Mouse (Mus musculus) left cerebral cortex, adult 2 months (tissue): ENCODE results near the gene Nsmce3. TPM values are rescaled to one million over a fixed set of nuclear protein-coding genes. Genes with fewer than 3 reads are reported as not detected.

Experiments
- DNase-seq, 2 experiments: peaks; one replicate each; pipeline ENCODE4 v3.0.0; 2021 to 2022; ENCODE audit warnings: low spot score in 2 of 2, mixed read lengths in 1 of 2; ENCODE audit errors: extremely low spot score in 1 of 2
- H3K27ac ChIP-seq: fragments of 200-600 bp; 2 replicates; pipeline ENCODE4 v1.8.1; 2022
- H3K4me3 ChIP-seq: fragments of 200-600 bp; 2 replicates; pipeline ENCODE4 v1.8.1; 2022
- CTCF ChIP-seq: fragments of 200-600 bp; IDR thresholded peaks from 2 replicates; pipeline ENCODE4 v1.8.1; 2022; ENCODE audit warnings: antibody characterized with exemption, mild to moderate bottlenecking, moderate library complexity
- intact Hi-C: fragments of 180-260 bp; cut with DNase I; formaldehyde crosslinking; loops from one replicate; pipeline ENCODE4 v1.15.1; 2025
- total RNA-seq, 2 experiments: library from RNA; stranded (reverse); gene quantifications; 2 replicates each; pipeline ENCODE4 v1.2.3; 2021

Gene Nsmce3
- total RNA-seq, 2 experiments from 2014 or later: 12.2 to 13.1 TPM

DNA sequence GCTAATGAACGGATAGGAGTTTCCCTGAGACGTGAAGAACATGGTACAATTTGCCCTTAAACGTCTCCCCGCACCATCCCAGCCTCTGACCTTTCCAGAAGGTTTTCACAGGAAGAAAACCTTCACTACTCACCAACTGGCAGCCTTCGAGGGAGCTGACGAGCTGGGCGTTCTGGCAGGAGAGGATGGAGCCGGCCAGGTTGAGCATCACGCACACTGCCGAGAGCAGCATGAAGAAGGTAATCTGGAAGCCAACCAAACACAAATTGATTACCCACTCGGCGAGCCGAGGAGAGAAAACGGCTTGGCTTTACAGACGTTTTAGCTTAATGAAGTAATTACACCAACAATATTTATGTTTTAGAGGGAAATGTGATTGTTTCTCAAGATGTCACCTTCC is 16.8 kb downstream of the Nsmce3 start:
- intact Hi-C loops: no loop called here
- Histone ChIP-seq H3K4me3 (peak overlapping the region; percentile 42), H3K27ac (peak overlapping the region; percentile 59; the same call in 1 of the 2 replicates)
- DNase-seq: no peak
- TF ChIP-seq CTCF: no peak

DNA sequence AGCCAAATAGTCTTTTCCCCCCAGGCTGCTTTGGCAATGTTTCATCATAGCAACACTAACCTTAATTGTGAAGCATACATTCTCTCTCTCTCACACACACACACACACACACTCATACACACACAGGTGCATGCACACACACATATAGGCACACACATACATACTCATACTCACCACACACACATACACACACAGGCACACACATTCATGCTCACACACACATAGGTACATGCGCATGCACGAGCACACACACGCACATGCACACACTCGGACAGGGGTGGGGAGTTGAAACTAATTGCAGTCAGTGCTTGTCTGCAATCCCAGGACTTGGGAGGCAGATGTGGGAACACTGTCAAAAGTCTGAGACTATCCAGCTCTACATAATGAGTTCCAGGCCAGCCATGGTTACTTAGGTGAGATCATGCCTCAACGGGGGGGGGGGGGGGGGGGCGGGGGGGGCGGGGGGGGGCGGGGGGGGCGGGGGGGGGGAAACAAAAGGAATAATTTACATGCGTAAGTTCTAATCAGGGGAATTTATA is 17.3 kb downstream of the Nsmce3 start:
- TF ChIP-seq CTCF: no peak
- no peak overlapping the region for H3K4me3 ChIP-seq
- H3K27ac ChIP-seq: no peak overlapping the region
- DNase-seq: no peak
- intact Hi-C loops: no loop called here

DNA sequence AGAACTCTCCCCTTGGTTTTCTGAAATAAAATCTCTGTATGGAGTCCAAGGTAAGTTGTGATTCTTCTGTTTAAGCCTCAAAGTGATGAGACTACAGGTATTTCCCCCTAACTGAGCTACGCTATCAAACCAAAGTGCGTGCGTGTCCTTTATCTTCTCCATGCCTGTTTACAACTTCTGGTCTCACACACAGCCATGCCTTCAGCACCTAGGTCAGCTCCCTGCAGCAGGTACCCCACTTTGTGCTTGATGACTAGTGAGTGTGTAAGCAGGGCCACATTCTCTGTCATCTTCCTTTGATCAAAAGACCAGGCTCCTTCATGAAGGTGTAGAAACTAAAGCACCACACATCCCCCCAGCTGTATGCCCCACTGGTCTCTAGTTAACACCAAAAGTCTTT is 22.0 kb downstream of the Nsmce3 start:
- no peak for DNase-seq
- no peak for TF ChIP-seq CTCF
- intact Hi-C loops: no loop called here
- H3K4me3 ChIP-seq: no peak overlapping the region
- H3K27ac ChIP-seq: no peak overlapping the region

DNA sequence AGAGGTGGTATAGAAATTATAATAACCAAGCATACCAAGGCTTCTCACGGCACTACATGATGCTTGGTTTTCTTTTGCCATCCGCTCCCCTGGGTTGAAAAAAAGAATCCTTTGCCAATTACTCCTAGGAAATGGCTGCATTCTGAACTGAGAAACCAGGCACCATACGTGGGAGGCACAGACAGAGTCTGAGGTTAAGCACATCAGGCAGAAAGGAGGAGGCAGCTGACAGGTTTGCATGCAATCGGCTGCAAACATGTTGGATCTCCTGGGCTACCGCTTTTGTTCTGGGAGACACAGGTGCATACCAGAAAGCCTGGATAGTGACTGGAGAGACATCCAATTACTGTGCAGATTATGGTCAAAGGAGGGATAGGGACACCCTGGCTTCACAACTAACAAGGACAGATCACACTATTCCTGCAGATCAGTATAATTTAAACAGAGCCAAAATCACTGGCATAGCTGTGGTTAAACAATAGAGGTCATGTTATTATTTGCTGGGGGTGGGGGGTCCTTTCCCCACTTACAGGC is 25.4 kb downstream of the Nsmce3 start:
- no peak overlapping the region for H3K27ac ChIP-seq
- no peak for TF ChIP-seq CTCF
- no peak overlapping the region for H3K4me3 ChIP-seq
- intact Hi-C loops: no loop called here
- DNase-seq: no peak

DNA sequence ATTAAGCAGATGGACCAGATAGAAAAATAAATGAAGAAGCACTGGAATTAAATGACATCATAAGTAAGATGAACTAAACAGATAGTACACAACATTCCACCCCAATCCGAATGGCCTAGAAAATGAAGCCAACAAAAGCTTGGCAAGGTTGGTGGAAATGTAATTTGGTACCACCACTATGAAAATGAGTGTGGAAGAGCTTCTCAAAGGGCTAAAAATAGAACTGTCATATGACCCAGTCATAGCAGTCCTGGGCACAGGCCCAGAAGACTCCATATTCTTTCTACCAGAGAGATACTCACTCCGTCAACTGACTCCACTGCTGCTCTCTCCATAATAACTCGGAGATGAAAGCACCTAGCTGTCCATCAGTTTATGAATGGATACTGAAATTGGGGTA is 26.7 kb downstream of the Nsmce3 start:
- no peak for TF ChIP-seq CTCF
- Histone ChIP-seq H3K27ac (no peak overlapping the region), H3K4me3 (no peak overlapping the region)
- intact Hi-C loops: no loop called here
- no peak for DNase-seq

DNA sequence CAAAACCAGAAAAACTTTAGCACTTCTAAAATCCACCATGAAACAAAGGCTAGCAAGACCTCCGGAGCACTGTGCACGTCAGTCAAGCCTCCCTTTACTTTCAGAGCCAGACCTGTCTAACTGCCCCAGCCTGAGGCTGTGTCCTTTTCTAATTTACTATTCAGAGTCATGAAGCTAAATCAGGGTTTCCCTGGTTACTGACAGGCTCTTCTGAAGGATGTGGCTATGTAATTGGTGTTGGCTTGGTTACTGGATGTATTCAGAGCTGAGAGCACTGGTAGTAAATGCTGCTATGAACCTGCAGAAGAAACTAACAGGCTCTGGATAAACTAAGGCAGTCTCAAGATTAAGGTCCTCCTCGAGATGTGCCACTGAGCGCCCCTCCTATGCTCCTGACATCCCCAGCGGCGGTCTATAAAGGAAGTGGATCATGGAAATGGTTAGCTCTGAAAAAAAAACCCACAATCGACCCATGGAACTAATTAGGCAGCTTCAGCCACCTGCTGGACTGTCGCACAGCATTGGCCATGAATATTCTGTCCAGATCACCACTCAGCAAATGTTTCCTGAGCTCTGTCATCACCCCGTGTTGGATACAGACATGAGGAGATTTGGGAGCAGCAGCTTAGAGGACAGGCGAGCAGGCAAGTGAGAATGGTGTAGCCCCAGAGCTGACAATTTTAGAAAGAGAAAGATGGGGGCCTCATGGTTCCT is 31.7 kb downstream of the Nsmce3 start:
- peak overlapping the region; percentile 50 for H3K27ac ChIP-seq

DNA sequence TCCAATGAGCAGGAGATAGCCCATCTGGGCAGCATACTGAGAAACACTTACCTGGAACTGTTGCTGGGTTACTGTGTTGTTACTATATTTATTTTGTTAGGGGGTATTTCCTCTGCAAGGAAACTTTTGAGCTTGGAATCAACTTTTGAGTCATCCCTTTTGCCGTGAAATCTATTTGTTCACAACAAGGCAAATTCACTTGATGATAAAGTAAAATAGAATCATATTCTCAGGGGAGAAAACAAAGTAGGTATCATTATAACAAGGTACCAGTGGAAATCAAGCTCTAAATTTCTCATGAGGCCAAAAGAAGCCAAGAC is 32.3 kb downstream of the Nsmce3 start:
- no peak overlapping the region for H3K4me3 ChIP-seq
- intact Hi-C loops: loop anchor here (2.0 kb wide), 2 partner anchors 32 to 60 kb away; partner anchors contain the start of gene Nsmce3
- no peak for TF ChIP-seq CTCF
- peak overlapping the region; percentile 28; the same call in 1 of the 2 replicates for H3K27ac ChIP-seq
- DNase-seq: no peak

More for the DNA sequence above, 31.7 kb downstream of the Nsmce3 start:
- no peak overlapping the region for H3K4me3 ChIP-seq
- DNase-seq: no peak
- TF ChIP-seq CTCF: no peak
- intact Hi-C loops: loop anchor here (2.0 kb wide), 2 partner anchors 32 to 60 kb away; partner anchors contain the start of gene Nsmce3

DNA sequence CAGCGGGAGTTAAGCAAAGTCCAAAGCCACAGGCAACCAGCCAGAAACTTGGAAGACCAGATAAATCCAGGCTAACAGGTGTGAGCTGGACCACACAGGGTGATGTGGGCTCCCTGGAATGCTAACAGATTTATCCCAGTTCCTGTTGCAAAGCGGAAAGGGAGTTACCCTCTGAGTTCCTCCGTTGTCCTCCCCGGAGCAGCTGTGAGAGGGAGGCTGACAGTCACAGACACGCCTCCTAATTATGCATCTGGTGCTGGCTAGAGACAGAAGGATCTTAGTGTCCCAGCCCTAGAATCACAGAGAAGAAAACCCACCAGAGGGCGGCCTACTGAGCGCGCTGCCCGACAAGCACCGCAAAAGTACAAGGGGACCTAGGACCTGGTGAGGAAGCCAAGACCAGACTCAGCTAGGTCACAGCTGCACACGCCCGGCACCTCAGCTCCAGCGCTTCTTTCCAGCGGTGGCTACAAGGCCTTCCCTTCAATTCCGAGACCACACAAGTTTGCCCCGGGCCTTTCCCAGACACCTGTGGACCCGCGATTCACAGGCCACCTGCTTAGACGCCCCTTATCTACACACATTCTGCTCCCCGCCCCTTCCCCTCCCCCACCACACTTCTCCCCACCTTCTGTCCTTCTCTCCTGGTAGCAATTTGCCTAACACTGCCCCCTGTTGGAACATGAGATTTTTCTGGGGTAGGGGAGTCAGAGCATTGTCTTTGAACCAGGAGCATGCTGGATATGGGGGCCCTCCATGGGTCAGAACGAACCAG is 32.8 kb downstream of the Nsmce3 start:
- intact Hi-C loops: loop anchor here (2.0 kb wide), 2 partner anchors 33 to 59 kb away; partner anchors contain the start of gene Nsmce3
- peak; percentile 37 for TF ChIP-seq CTCF
- DNase-seq: peak; percentile 42 to 53
- Histone ChIP-seq H3K27ac (peak overlapping the region; percentile 48), H3K4me3 (no peak overlapping the region)

DNA sequence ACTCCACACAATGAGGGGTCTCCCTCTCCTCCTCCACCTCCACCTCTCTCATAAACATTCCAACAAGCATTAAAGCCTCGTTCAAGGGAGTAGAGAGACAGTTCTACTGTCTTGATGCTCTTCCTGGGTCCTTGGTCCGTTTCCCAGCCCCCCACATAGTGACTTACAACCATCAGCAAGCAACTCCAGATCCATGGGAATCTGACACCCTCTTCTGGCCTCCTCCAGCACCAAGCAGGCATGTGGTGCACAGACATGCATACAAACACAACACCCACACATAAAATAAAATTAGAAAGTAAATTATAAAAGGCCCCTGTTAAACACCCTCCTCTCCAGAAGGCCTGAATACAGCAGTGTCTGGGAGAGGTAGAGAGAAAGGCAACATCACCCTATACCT is 33.5 kb downstream of the Nsmce3 start:
- no peak for DNase-seq
- intact Hi-C loops: no loop called here

DNA sequence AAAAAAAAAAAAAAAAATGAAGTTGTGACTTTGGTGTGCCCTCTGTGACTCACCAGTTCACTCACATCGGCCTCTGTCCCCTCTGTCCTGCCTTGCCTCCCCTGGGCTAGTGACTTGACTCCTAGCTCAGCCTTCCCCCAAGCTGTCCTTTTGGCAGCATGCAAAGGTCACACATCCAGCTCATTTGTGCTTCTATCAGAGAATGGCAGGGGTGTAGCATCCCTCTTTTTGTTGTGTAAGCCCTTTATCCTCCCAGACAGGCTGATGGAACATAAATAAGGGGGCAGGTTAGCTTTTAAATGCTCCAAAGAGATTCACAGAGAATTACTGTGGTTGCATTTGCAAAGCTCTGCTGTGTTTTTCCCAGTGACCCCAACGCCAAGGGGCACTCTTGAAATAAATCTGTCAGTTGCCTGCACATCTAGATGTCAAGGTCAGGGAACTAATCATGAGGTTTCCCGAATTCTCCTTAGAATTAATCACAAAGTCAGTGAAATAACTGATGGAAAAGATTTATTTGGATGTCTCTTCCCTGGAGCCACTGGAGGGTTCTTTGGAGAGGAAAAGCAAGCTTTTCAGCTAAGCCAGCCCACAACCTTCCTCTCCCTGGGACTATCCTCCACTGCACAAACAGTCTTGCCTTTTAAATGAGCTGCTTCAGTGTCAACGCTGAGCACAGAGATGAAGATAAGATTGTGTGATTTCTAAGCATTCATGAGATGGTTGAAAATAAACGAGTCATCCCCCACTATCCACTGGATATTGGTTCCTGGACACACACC is 42.4 kb downstream of the Nsmce3 start:
- Histone ChIP-seq H3K4me3 (no peak overlapping the region), H3K27ac (no peak overlapping the region)
- DNase-seq: no peak
- no peak for TF ChIP-seq CTCF
- intact Hi-C loops: no loop called here

More for the DNA sequence above, 33.5 kb downstream of the Nsmce3 start:
- Histone ChIP-seq H3K4me3 (no peak overlapping the region), H3K27ac (peak overlapping the region; percentile 48; the same call in 1 of the 2 replicates)
- no peak for TF ChIP-seq CTCF

DNA sequence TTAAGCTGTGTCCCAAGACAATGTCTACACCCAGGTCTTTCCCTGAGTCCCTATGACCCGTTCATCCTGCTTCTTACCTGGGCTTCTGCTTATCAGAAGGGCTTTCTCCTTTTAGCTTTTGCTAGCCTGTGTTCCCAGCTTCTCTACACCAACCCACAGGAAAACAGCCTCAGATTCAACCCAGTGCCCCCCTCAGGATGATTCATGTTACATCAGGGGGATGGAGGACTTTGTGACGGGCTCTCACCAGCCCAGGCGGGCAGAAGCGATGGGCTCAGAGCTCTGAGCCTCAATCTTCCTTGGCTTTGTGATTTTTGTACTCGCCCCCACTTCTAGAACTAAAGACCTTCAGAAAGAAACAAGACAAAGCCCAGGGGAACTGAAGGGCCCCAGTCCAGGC is 51.7 kb downstream of the Nsmce3 start:
- no peak for DNase-seq
- H3K27ac ChIP-seq: no peak overlapping the region
- TF ChIP-seq CTCF: no peak
- no peak overlapping the region for H3K4me3 ChIP-seq
- intact Hi-C loops: no loop called here
